Mouse (Mus musculus) adrenal gland, adult 2 months (tissue): ENCODE results near the gene Kcnj9. TPM values are rescaled to one million over a fixed set of nuclear protein-coding genes. Genes with fewer than 3 reads are reported as not detected.
A peak's percentile ranks its signal among the peaks of the same experiment; 100 is the strongest.

Experiments used
- DNase-seq: peaks from one replicate; pipeline ENCODE4 v3.0.0; 2021
- polyA plus RNA-seq: library from polyadenylated mRNA; depleted of rRNA; stranded (reverse); fragments of >200 nt; gene quantifications from 2 replicates; pipeline ENCODE4 v1.2.3, GENCODE M21; 2012; rRNA removed
- total RNA-seq, 2 experiments: library from RNA; stranded (reverse); gene quantifications; 2 replicates each; pipeline ENCODE4 v1.2.3; 2021

Gene Kcnj9
- total and polyA plus RNA-seq, 3 experiments = 0.09 to 0.67 (median 0.17) TPM

- DNase-seq = peak; percentile 68
These were observed 36.2 kb downstream of the Kcnj9 start for GRCm38 (mm10) chr1:172292880-172293279.

DNA sequence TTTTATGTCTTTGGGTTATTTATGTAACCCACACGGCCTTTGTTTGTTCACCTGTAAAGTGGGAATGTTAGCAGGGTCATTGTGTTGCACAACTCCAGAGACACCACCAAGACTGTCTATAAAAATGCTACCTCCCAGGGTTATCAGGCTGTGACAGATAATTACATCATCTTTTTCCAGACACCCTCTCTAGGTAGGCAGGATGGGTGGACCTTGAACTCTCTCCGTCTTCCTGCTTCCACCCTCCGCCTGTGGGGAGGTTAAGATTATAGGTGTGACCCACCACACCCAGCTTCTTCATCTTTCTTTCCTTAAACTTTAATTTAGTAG, 39.5 kb downstream of the Kcnj9 start:
- no peak for DNase-seq

GRCm38 (mm10) chr1:172288900-172289616, 40.1 kb downstream of the Kcnj9 start:
- peak; percentile 87 for DNase-seq

- DNase-seq = peak; percentile 63
These were observed 42.4 kb downstream of the Kcnj9 start for GRCm38 (mm10) chr1:172286740-172287139.

DNA sequence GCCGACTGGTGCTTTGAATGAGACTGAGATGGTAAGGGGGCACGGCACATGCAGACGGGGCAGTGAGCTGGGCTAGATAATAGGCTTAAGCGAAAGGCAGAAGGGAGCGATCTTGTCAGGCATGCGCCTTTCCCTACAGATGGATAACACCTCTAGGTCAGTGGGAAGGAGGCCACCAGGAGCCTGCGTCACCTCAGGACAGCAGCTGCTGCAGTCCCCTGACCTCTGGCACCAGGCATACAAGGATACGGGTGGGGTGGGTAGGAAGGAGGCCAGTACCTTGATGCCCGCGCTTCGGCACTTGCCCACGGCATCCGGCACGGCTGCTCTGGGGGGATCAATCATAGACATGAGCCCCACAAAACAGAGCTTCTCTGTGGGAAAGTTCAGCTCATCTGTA, 44.9 kb downstream of the Kcnj9 start:
- DNase-seq = no peak

- no peak for DNase-seq
These were observed 46.0 kb downstream of the Kcnj9 start for GRCm38 (mm10) chr1:172283073-172283472.

DNA sequence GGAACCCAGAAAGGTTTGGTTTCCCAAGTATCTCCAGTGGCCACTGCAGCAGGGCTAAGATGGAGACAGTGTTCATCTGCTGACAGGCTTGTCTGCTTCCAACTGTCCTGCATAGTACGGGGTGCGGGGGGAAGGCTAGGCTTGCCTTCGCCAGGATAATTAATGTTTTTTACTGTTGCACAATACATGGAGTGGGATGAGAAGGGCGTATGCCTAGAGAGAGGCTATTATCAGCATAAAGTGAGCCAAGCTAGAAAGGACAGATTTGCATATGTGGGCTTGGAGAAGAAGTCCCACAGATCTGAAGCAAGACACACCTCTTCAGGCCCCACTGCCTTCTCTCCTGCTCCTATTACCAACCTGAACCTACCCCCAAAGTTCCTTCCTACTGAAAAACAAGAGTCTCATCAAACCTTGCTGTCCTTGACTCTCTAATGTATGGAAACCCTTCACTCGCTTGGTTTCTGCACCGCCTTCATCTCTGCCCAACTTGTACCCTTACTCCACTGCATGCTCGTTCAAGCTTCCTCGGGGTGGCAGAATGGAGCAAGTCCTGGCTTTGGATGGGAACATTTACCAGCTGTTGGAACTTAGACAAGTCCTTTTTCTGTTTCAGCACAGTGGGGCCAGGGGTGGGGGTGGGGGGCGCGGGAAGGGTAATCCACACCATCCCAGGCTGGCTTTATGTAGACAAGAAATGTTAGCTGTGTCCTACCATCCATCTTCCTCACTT, 47.4 kb downstream of the Kcnj9 start:
- DNase-seq = peak; percentile 81

GRCm38 (mm10) chr1:172279768-172280509, 49.2 kb downstream of the Kcnj9 start:
- DNase-seq = no peak

DNA sequence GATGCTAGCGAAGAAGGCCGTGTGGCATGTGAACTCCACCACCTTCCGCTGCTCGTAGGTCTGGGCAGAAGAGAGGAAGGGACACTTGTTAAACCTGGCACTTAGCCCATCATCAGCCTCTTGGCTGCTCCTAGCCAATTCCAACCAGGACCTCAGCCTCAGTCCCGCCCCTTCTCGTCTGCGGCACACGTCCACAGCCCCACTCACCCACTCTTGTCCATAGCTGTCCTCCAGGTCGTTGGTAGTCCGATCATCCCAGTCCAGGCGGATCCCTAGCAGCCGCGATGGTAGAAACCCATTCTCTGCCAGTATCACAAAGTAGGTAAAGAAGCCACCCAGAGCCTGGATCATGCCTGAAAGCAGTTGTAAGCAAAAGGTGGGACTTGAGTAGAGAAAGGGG, 50.8 kb downstream of the Kcnj9 start:
- DNase-seq = no peak

GRCm38 (mm10) chr1:172277172-172277571, 51.9 kb downstream of the Kcnj9 start:
- DNase-seq = no peak

GRCm38 (mm10) chr1:172274547-172274946, 54.6 kb downstream of the Kcnj9 start:
- no peak for DNase-seq

- DNase-seq = no peak
These were observed 55.0 kb downstream of the Kcnj9 start for GRCm38 (mm10) chr1:172274116-172274515.

DNA sequence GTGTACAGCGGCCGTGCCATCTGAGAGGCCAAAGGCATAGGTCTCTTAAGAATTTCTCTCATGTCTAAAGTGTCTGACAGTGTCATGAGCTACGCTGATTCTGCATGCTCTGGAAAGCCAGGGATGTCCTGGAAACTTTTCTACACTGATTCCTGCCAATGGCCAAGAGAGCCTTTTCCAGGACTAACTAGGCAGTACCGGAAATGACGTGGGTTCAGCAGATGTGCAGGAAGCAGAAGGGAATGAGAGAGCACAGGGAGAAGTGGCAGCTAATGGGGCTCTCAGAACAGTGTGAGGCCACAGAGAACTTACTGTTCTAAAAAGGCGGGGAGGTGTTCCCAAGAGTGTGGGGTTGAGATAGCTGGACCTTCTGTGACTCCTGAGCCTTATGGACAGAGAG, 55.7 kb downstream of the Kcnj9 start:
- no peak for DNase-seq

DNA sequence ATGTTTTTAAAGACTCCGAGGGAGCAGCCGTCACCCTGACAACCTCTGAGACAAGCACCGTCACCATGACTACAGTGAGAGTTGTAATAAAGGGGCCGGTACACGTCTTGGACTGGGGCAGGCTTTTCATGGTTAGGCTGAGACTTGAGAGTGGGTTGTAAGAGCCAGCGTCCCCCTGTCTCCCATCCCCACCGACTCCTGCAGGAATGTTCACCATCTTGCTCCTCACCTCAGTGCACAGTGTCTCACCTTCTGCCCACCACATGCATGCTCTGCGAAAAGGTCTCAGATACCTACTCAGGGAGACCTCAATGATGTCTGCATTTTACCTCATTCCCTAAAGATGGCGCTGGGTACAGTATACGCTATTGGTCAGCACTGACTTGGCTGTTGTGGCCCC, 57.4 kb downstream of the Kcnj9 start:
- no peak for DNase-seq

DNA sequence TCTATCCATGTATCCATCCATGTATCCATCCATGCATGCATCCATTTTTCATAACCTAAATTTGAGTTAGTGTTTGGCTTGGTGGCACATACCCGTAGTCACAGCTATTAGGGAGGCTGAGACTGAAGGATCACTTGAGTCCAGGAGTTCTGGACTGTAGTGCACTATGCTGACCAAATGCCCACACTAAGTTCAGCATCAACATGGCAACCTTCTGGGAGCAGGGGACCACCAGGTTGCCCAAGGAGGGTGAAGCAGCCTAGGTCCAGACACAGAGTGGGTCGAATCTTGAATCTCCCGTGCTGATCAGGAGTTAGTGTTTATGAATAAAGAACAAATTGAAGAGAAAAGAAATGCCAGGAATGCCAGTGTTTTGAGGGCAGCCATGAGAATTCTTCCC, 57.9 kb downstream of the Kcnj9 start:
- no peak for DNase-seq

Other genes with a start within 250 kb of the Kcnj9 start
- 100 to 1,000 TPM; 174 to 178 TPM for gene Copa, start 246.8 kb downstream of the Kcnj9 start, total RNA-seq
- 11.0 and 21.1 TPM in 2 replicates for gene Copa, start 246.8 kb downstream of the Kcnj9 start, polyA plus RNA-seq
- 10 to 100 TPM; 83.9 to 85.7 TPM for gene Ncstn, start 246.5 kb downstream of the Kcnj9 start, total RNA-seq
- 62.9 and 83.8 TPM in 2 replicates for gene Ncstn, start 246.5 kb downstream of the Kcnj9 start, polyA plus RNA-seq
- gene Pex19, start 202.6 kb downstream of the Kcnj9 start, total RNA-seq = 100 to 1,000 TPM; 112 to 114 TPM
- gene Pex19, start 202.6 kb downstream of the Kcnj9 start, polyA plus RNA-seq = 104 and 114 TPM in 2 replicates
- gene Dcaf8, start 181.2 kb downstream of the Kcnj9 start, total RNA-seq = 100 to 1,000 TPM; 110 to 120 TPM
- gene Dcaf8, start 181.2 kb downstream of the Kcnj9 start, polyA plus RNA-seq = 61.1 and 64.8 TPM in 2 replicates
- 10 to 100 TPM; 68.0 to 71.3 TPM for gene Pea15a, start 122.5 kb downstream of the Kcnj9 start, total RNA-seq
- gene Pea15a, start 122.5 kb downstream of the Kcnj9 start, polyA plus RNA-seq = 22.1 and 24.5 TPM in 2 replicates
- under 1 TPM; 0.31 to 0.46 TPM for gene Casq1, start 109.5 kb downstream of the Kcnj9 start, total RNA-seq
- 0.13 and 0.24 TPM in 2 replicates for gene Casq1, start 109.5 kb downstream of the Kcnj9 start, polyA plus RNA-seq
- 1 to 10 TPM in 1 of 2 experiments, under 1 TPM in 1; 0.62 to 3.6 TPM for gene Atp1a4, start 70.9 kb downstream of the Kcnj9 start, total RNA-seq
- gene Atp1a4, start 70.9 kb downstream of the Kcnj9 start, polyA plus RNA-seq = 0.90 and 0.91 TPM in 2 replicates
- gene Igsf8, start 67.7 kb downstream of the Kcnj9 start, total RNA-seq = 10 to 100 TPM; 32.2 to 38.3 TPM
- gene Igsf8, start 67.7 kb downstream of the Kcnj9 start, polyA plus RNA-seq = 109 and 126 TPM in 2 replicates
- gene Atp1a2, start 31.3 kb downstream of the Kcnj9 start, total RNA-seq = 100 to 1,000 TPM; 126 to 247 TPM
- gene Atp1a2, start 31.3 kb downstream of the Kcnj9 start, polyA plus RNA-seq = 57.3 and 85.0 TPM in 2 replicates
- 1 to 10 TPM; 1.0 to 1.1 TPM for gene Kcnj10, start 11.9 kb upstream of the Kcnj9 start, total RNA-seq
- 0.99 and 1.1 TPM in 2 replicates for gene Kcnj10, start 11.9 kb upstream of the Kcnj9 start, polyA plus RNA-seq
- 10 to 100 TPM in 1 of 2 experiments, 1 to 10 TPM in 1; 9.2 to 11.2 TPM for gene Pigm, start 47.2 kb upstream of the Kcnj9 start, total RNA-seq
- gene Pigm, start 47.2 kb upstream of the Kcnj9 start, polyA plus RNA-seq = 10.4 and 11.0 TPM in 2 replicates
- gene Slamf9, start 146.0 kb upstream of the Kcnj9 start, total RNA-seq = 1 to 10 TPM; 3.2 to 7.9 TPM
- 4.5 and 4.9 TPM in 2 replicates for gene Slamf9, start 146.0 kb upstream of the Kcnj9 start, polyA plus RNA-seq
- gene Igsf9, start 152.5 kb upstream of the Kcnj9 start, total RNA-seq = 1 to 10 TPM in 1 of 2 experiments, under 1 TPM in 1; 0.78 to 3.8 TPM
- gene Igsf9, start 152.5 kb upstream of the Kcnj9 start, polyA plus RNA-seq = 7.4 and 7.9 TPM in 2 replicates
- gene Tagln2, start 170.7 kb upstream of the Kcnj9 start, total RNA-seq = 100 to 1,000 TPM in 1 of 2 experiments, 10 to 100 TPM in 1; 60.9 to 108 TPM
- gene Tagln2, start 170.7 kb upstream of the Kcnj9 start, polyA plus RNA-seq = 89.5 and 121 TPM in 2 replicates
- gene Cfap45, start 191.5 kb upstream of the Kcnj9 start, total RNA-seq = under 1 TPM; 0.31 to 0.37 TPM
- 0.15 TPM in 1 of 2 replicates, not detected in the other for gene Cfap45, start 191.5 kb upstream of the Kcnj9 start, polyA plus RNA-seq
- under 1 TPM; 0.24 to 0.61 TPM for gene Vsig8, start 226.6 kb upstream of the Kcnj9 start, total RNA-seq
- gene Vsig8, start 226.6 kb upstream of the Kcnj9 start, polyA plus RNA-seq = 1.6 and 2.1 TPM in 2 replicates